Mouse (Mus musculus) CD4-positive, CD25-positive, alpha-beta regulatory T cell, adult 4 months (primary cell): ENCODE results near the gene Rad9b. TPM values are rescaled to one million over a fixed set of nuclear protein-coding genes. Genes with fewer than 3 reads are reported as not detected.

Source experiments
- ATAC-seq: one replicate; pipeline ENCODE4 v1.8.0; 2017
- polyA plus RNA-seq, 2 experiments: library from polyadenylated mRNA; unstranded; fragments of 100-300 nt; shearing (Covaris generic); gene quantifications; one replicate each; pipeline ENCODE4 v1.2.1; 2017

The Rad9b gene
- polyA plus RNA-seq = 10 to 100 TPM; 13.6 to 17.0 TPM

- peak; percentile 96 for ATAC-seq
Observed at GRCm38 (mm10) chr5:122353807-122354491, at the start of gene Rad9b, which contains the start of gene Vps29. TSS of gene Rad9b (minus strand) at chr5:122354233. TSS of gene Vps29 (plus strand) at chr5:122354369.

- ATAC-seq = no peak
Observed at GRCm38 (mm10) chr5:122403362-122403761, 49.3 kb upstream of the Rad9b start.

GRCm38 (mm10) chr5:122402772-122403171, 48.7 kb upstream of the Rad9b start:
- no peak for ATAC-seq

GRCm38 (mm10) chr5:122402160-122402559, 48.1 kb upstream of the Rad9b start:
- ATAC-seq = no peak

GRCm38 (mm10) chr5:122401303-122401640, 47.2 kb upstream of the Rad9b start:
- ATAC-seq = peak; percentile 79

GRCm38 (mm10) chr5:122400628-122401302, 46.7 kb upstream of the Rad9b start:
- ATAC-seq = peak; percentile 23

- ATAC-seq = no peak
Observed at GRCm38 (mm10) chr5:122399871-122400270, 45.8 kb upstream of the Rad9b start.

GRCm38 (mm10) chr5:122397495-122397894, 43.5 kb upstream of the Rad9b start:
- no peak for ATAC-seq

- ATAC-seq = no peak
Observed at GRCm38 (mm10) chr5:122396791-122397190, 42.8 kb upstream of the Rad9b start.

GRCm38 (mm10) chr5:122393887-122394286, 39.9 kb upstream of the Rad9b start:
- ATAC-seq = peak; percentile 51

- peak; percentile 27 for ATAC-seq
Observed at GRCm38 (mm10) chr5:122392227-122393004, 38.4 kb upstream of the Rad9b start.

- peak; percentile 90 for ATAC-seq
Observed at GRCm38 (mm10) chr5:122391786-122392180, 37.8 kb upstream of the Rad9b start, which contains the start of gene Arpc3. TSS of gene Arpc3 (plus strand) at chr5:122391878.

- no peak for ATAC-seq
Observed at GRCm38 (mm10) chr5:122391178-122391785, 37.2 kb upstream of the Rad9b start.

- no peak for ATAC-seq
Observed at GRCm38 (mm10) chr5:122390671-122391070, 36.6 kb upstream of the Rad9b start.

- no peak for ATAC-seq
Observed at GRCm38 (mm10) chr5:122390006-122390405, 36.0 kb upstream of the Rad9b start.

GRCm38 (mm10) chr5:122379374-122380155, 25.5 kb upstream of the Rad9b start:
- peak; percentile 91 for ATAC-seq

- ATAC-seq = no peak
Observed at GRCm38 (mm10) chr5:122378171-122378570, 24.1 kb upstream of the Rad9b start.

GRCm38 (mm10) chr5:122377101-122377833, 23.2 kb upstream of the Rad9b start:
- ATAC-seq = no peak

- no peak for ATAC-seq
Observed at GRCm38 (mm10) chr5:122372878-122373277, 18.8 kb upstream of the Rad9b start.

GRCm38 (mm10) chr5:122372192-122372769, 18.2 kb upstream of the Rad9b start, which contains the start of gene Fam216a:
TSS of gene Fam216a (minus strand) at chr5:122372364.
- ATAC-seq = peak; percentile 87
